ENCODE assay signal across 28 mouse cellular contexts in genomic region chr12:111276371-111276770, GRCm38 (mm10). TPM values are rescaled to one million over a fixed set of nuclear protein-coding genes. Genes with fewer than 3 reads are reported as not detected.
DNase-seq lines count a peak whose midpoint lies in the region; ATAC-seq and TF ChIP-seq lines count a peak whose summit lies in the region.
"Had no signal": no experiment of that assay in that cellular context is flagged by ENCODE, and none has a peak within 500 bp of the region (broad histone marks: within the 10 kb centered on the region; RNA-seq: fewer than 3 reads in every experiment).

No protein-coding gene starts in this region.

- H3K9me3 ChIP-seq in midbrain, postnatal 0 days (ENCODE audit: low read length), result no peaks in the 10 kb centered on the region; the same call in 1 of the 2 replicates
- H3K9me3 ChIP-seq in midbrain, embryonic 15.5 days, result no peaks in the 10 kb centered on the region; the same call in 1 of the 2 replicates
- H3K9me3 ChIP-seq: embryonic facial prominence, embryonic 12.5 days had no signal

- peaks cover 46% of the 10 kb centered on the region for H3K27me3 ChIP-seq in midbrain, postnatal 0 days (ENCODE audit: insufficient read depth, low read length)
- peaks cover 64% of the 10 kb centered on the region for H3K27me3 ChIP-seq in midbrain, embryonic 15.5 days (replicated peaks)
- H3K27me3 ChIP-seq: Patski had no signal

- no peak for TF ChIP-seq CTCF in midbrain, postnatal 0 days (IDR thresholded peaks at IDR 0.05)

- no peak overlapping the region for H3K9ac ChIP-seq in midbrain, postnatal 0 days (replicated peaks; ENCODE audit: low read length, poor library complexity, severe bottlenecking)
- H3K9ac ChIP-seq in midbrain, embryonic 15.5 days, result no peak overlapping the region
- H3K9ac ChIP-seq: embryonic facial prominence, embryonic 12.5 days; heart, embryonic 12.5 days; hindbrain, embryonic 14.5 days; midbrain, embryonic 12.5 days had no signal

- peaks cover 3% of the 10 kb centered on the region; the same call in 1 of the 2 replicates for H3K36me3 ChIP-seq in midbrain, postnatal 0 days (ENCODE audit: insufficient read depth, low read length)
- H3K36me3 ChIP-seq in midbrain, embryonic 15.5 days (replicated peaks), result no peaks in the 10 kb centered on the region
- H3K36me3 ChIP-seq: embryonic facial prominence, embryonic 12.5 days; heart, embryonic 12.5 days; midbrain, embryonic 12.5 days had no signal

- intact Hi-C loops in gastrocnemius, postnatal 14 days (cut with DNase I; ENCODE audit: low total_unique reads), result no loop called here

- peak overlapping the region; percentile 76; the same call in 1 of the 2 replicates for H3K4me2 ChIP-seq in midbrain, postnatal 0 days (ENCODE audit: low read depth, low read length, poor library complexity, severe bottlenecking)
- no peak overlapping the region for H3K4me2 ChIP-seq in midbrain, embryonic 15.5 days

- no peak overlapping the region for H3K27ac ChIP-seq in midbrain, postnatal 0 days (ENCODE audit: low read depth, low read length)
- no peak overlapping the region for H3K27ac ChIP-seq in midbrain, embryonic 15.5 days
- H3K27ac ChIP-seq: embryonic facial prominence, embryonic 12.5 days; hindbrain, embryonic 14.5 days; midbrain, embryonic 12.5 days; stomach, postnatal 0 days had no signal

- peaks cover 9% of the 10 kb centered on the region; the same call in 1 of the 2 replicates for H3K4me1 ChIP-seq in midbrain, postnatal 0 days (ENCODE audit: insufficient read depth, low read length)
- peaks cover 21% of the 10 kb centered on the region for H3K4me1 ChIP-seq in midbrain, embryonic 15.5 days

- no peak overlapping the region for H3K4me3 ChIP-seq in midbrain, postnatal 0 days (ENCODE audit: low read depth, low read length)
- no peak overlapping the region for H3K4me3 ChIP-seq in midbrain, embryonic 15.5 days
- H3K4me3 ChIP-seq: megakaryocyte, embryonic 14.5 days had no signal

- peak; percentile 65 for DNase-seq in gastrocnemius, postnatal 25 days
- no peak for DNase-seq in gastrocnemius, postnatal 14 days
- peak; percentile 35 to 38 for DNase-seq in kidney, adult 8-10 months
- no peak for DNase-seq in kidney, postnatal 14 days
- DNase-seq in midbrain, postnatal 0 days (ENCODE audit: low spot score), result no peak
- DNase-seq in right cerebral cortex, postnatal 10 days (ENCODE audit: low spot score in 2 of 2), result no peak
- DNase-seq: adrenal gland, postnatal 10 days; cerebellum, adult 9-10 months; cerebellum, postnatal 36 days; heart, adult 18-20 months; heart, postnatal 10 days; lung, adult 18-20 months; lung, postnatal 4 days; thymus, adult 18-20 months; thymus, postnatal 25 days had no signal

- no peak for ATAC-seq in midbrain, postnatal 0 days (ENCODE audit: low FRiP score)
- no peak for ATAC-seq in midbrain, embryonic 15.5 days (replicated peaks)
- ATAC-seq: forebrain, embryonic 14.5 days; intestine, postnatal 0 days; lung, postnatal 0 days; Patski had no signal

- 57% methylated on average over 6 of the region's 6 CpGs for WGBS in midbrain, postnatal 0 days
- 55% methylated on average over 6 of the region's 6 CpGs for WGBS in midbrain, embryonic 15.5 days

RNA-seq across cellular contexts. Expression of gene Amn, which starts 5.5 kb away (rescaled TPM):
- not detected for total RNA-seq in gastrocnemius, postnatal 25 days (2021)
- total RNA-seq in gastrocnemius, postnatal 14 days (2021), result under 1 TPM in 1 of 2 experiments, not detected in 1; 0.25 TPM
- total RNA-seq in midbrain, postnatal 0 days (2014; rRNA removed), result 45.2 and 65.8 TPM in 2 replicates
- 82.7 and 101 TPM in 2 replicates for polyA plus RNA-seq in midbrain, postnatal 0 days (2015; fragmentation: Nextera tagmentation; extraction: Ambion mirVana)
- 13.9 and 16.4 TPM in 2 replicates for polyA plus RNA-seq in midbrain, embryonic 15.5 days (2015; fragmentation: Nextera tagmentation; extraction: Ambion mirVana)
- total RNA-seq: heart, adult 18-20 months; heart, postnatal 10 days; hematopoietic stem cell, adult 5-6 weeks; monocyte, adult 5-6 weeks had no signal

Comparison
In these comparisons a context has a peak if more than half of its experiments do, and no peak if none do; other contexts are left out.
1. DNase-seq: peak in gastrocnemius, postnatal 25 days (single experiment) and kidney, adult 8-10 months (2 of 2); none in gastrocnemius, postnatal 14 days (single experiment), kidney, postnatal 14 days (single experiment), midbrain, postnatal 0 days (single experiment) and right cerebral cortex, postnatal 10 days (0 of 2).
2. RNA of gene Amn, which starts 5.5 kb away (total RNA-seq): 45.2 to 65.8 TPM in midbrain, postnatal 0 days; 0.25 TPM in gastrocnemius, postnatal 14 days and not detected in gastrocnemius, postnatal 25 days; every median in the first group is over 10 times any median in the second.